Mouse (Mus musculus) hindlimb bud, embryonic 11.5 days (tissue): Measurements from ENCODE around the gene Hdac7.

ENCODE experiments used
- DNase-seq: peaks from one replicate; pipeline ENCODE4 v3.0.0-alpha.2; 2012; ENCODE audit warnings: low read depth, low spot score; ENCODE audit errors: extremely low spot score

The Hdac7 gene

GRCm38 (mm10) chr15:97748964-97749363 is 95.3 kb downstream of the Hdac7 start:
- no peak for DNase-seq

- no peak for DNase-seq
Measured at GRCm38 (mm10) chr15:97748309-97748708, 96.0 kb downstream of the Hdac7 start.

- DNase-seq = no peak
Measured at GRCm38 (mm10) chr15:97747486-97747885, 96.8 kb downstream of the Hdac7 start.

GRCm38 (mm10) chr15:97746748-97747147 is 97.6 kb downstream of the Hdac7 start:
- DNase-seq = no peak

GRCm38 (mm10) chr15:97746278-97746677 is 98.0 kb downstream of the Hdac7 start:
- DNase-seq = no peak

- DNase-seq = no peak
Measured at GRCm38 (mm10) chr15:97745331-97745730, 99.0 kb downstream of the Hdac7 start.

GRCm38 (mm10) chr15:97744930-97745329 is 99.4 kb downstream of the Hdac7 start:
- DNase-seq = no peak

GRCm38 (mm10) chr15:97743961-97744525 is 100.3 kb downstream of the Hdac7 start:
- DNase-seq = no peak

- no peak for DNase-seq
Measured at GRCm38 (mm10) chr15:97743210-97743609, 101.1 kb downstream of the Hdac7 start.
